Mouse (Mus musculus) bone marrow, adult 2 months (tissue): ENCODE data around the gene Glb1. TPM values are rescaled to one million over a fixed set of nuclear protein-coding genes. Genes with fewer than 3 reads are reported as not detected.

Experiments
- H3K27ac ChIP-seq: fragments of 200-500 bp; 2 replicates; pipeline ENCODE4 v1.5.1; 2012; ENCODE audit warnings: low read depth, mild to moderate bottlenecking, control low read depth, inconsistent platforms, low read length; ENCODE audit not compliant: control insufficient read depth, poor library complexity, insufficient read depth
- H3K4me1 ChIP-seq: fragments of 200-500 bp; 2 replicates; pipeline ENCODE4 v1.6.1; 2011; ENCODE audit warnings: low read length; ENCODE audit not compliant: control insufficient read depth, insufficient read depth
- H3K4me3 ChIP-seq: fragments of 200-500 bp; replicated peaks from 2 replicates; pipeline ENCODE3; 2011; ENCODE audit warnings: mild to moderate bottlenecking, low read depth, low read length, control low read depth; ENCODE audit not compliant: control insufficient read depth
- CTCF ChIP-seq: fragments of 200-500 bp; IDR thresholded peaks from 2 replicates; pipeline ENCODE4 v1.5.1; 2011; ENCODE audit warnings: low read length, control low read depth; ENCODE audit not compliant: control insufficient read depth, insufficient read depth
- POLR2A ChIP-seq: fragments of 200-500 bp; IDR thresholded peaks from 2 replicates; pipeline ENCODE4 v1.6.1; 2011; ENCODE audit warnings: low read depth, mild to moderate bottlenecking, control low read depth, low read length, borderline replicate concordance; ENCODE audit not compliant: control insufficient read depth
- WGBS: fragments of 180-500 bp; shearing (Covaris S2); methylation state at CpG from one replicate; pipeline ENCODE4 v1.1.7; 2018; 5-methylcytosine and 5-hydroxymethylcytosine counted together
- polyA plus RNA-seq: library from polyadenylated mRNA; stranded (reverse); fragments of >200 nt; gene quantifications from 2 replicates; pipeline ENCODE4 v1.2.4, GENCODE M21; 2011; ENCODE audit warnings: low replicate concordance; ENCODE audit not compliant: missing spikeins, insufficient read depth, insufficient read length

The Glb1 gene
- polyA plus RNA-seq, 1 experiment: 11.0 TPM

DNA sequence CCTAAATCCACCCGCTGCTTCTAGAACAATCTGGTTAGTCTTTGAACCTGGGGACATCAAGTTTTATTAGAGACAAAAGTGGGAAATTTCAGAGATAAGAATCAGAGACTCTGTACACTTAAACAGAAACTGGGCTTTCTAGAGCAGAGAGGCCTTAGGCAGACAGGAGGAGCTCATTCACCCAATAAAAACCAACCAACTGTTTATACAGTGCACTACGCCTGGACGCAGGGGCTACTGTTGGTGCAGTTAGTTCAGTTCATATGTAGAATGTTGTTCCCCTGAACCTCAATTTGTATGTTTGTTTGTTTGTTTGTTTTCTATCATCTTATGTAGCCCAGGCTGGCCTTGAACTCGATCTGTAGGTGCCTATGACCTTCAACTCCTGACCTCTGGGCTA is 85.9 kb downstream of the Glb1 start:
- WGBS: 84% methylated on average over 4 of the region's 4 CpGs
- no peak overlapping the region for H3K27ac ChIP-seq
- TF ChIP-seq CTCF (no peak), POLR2A (no peak)
- no peaks in the 10 kb centered on the region for H3K4me1 ChIP-seq
- no peak overlapping the region for H3K4me3 ChIP-seq

DNA sequence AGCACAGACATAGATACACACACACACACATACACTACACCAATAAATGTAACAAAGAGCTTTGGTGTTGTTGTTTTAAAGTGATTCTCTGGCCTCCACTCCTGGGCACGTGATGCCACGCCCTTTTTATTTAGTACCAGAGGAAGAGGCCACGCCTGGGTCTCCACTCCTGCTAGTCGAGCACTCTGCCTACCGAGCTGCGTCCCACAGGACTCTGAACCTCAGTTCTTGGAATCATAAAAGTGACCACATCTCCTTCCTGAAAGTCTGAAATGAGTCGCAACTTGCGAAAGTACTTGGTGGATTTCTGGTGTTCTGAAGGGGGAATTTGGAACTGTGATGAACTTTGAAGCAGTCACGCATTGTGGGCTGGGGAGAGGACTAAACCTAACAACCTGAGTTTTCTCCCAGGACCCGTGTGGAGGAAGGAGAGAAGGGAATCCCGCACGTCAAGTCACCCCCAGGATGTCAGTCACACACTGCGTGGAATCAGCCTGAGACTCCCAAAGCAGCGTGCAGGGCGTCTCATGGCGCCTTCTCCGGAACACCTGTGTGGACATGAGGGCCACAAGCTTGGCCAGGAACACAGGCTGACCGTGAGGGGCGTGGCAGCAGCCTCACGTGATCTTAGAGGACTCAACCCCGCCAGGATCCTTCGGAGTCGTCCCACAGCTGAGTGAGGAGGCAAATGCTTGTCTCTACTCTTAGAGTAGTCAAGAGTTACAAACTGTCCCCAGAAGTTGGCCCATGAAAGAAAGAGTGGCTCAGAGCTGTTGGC is 86.8 kb downstream of the Glb1 start:
- H3K27ac ChIP-seq: no peak overlapping the region
- H3K4me3 ChIP-seq: no peak overlapping the region
- H3K4me1 ChIP-seq: no peaks in the 10 kb centered on the region
- 63% methylated on average over 23 of the region's 23 CpGs for WGBS
- TF ChIP-seq CTCF (no peak), POLR2A (no peak)

GRCm38 (mm10) chr9:114496469-114496868 is 95.6 kb downstream of the Glb1 start:
- WGBS: 37% methylated on average over 7 of the region's 7 CpGs
- Histone ChIP-seq H3K4me3 (no peak overlapping the region), H3K27ac (no peak overlapping the region), H3K4me1 (no peaks in the 10 kb centered on the region)
- TF ChIP-seq CTCF (no peak), POLR2A (no peak)

- TF ChIP-seq CTCF: peak; percentile 77
- no peak for TF ChIP-seq POLR2A
- Histone ChIP-seq H3K4me1 (no peaks in the 10 kb centered on the region), H3K4me3 (no peak overlapping the region), H3K27ac (no peak overlapping the region)
- 7% methylated on average over 11 of the region's 11 CpGs for WGBS
Measured at GRCm38 (mm10) chr9:114498218-114498617, 97.3 kb downstream of the Glb1 start.

- no peak overlapping the region for H3K27ac ChIP-seq
- no peak for TF ChIP-seq POLR2A
- peak; percentile 23; the same call in 1 of the 2 replicates for TF ChIP-seq CTCF
- H3K4me1 ChIP-seq: no peaks in the 10 kb centered on the region
- WGBS: 28% methylated on average over 15 of the region's 15 CpGs
- H3K4me3 ChIP-seq: no peak overlapping the region
Measured at GRCm38 (mm10) chr9:114499783-114500515, 99.1 kb downstream of the Glb1 start.

DNA sequence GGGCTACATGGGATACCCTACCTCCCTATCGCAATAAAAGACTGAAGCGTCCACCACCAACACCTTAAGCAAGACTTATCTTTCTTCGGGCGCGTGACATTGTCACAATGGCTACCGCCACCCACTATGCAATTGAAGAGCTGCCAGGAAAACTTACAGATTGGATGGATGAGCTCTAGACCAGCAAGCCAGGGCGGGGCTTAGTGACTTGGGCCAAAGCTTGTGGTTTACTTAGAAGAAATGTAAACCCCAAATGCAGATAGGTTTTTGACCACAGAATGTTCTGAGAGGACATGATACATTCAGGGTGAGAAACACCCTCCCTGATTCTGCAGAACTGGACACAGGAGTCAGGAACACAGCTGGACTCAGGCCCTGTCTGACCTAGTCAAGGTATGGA is 100.2 kb downstream of the Glb1 start:
- Histone ChIP-seq H3K27ac (no peak overlapping the region), H3K4me1 (no peaks in the 10 kb centered on the region), H3K4me3 (no peak overlapping the region)
- TF ChIP-seq POLR2A: no peak
- no peak for TF ChIP-seq CTCF
- WGBS: 28% methylated on average over 7 of the region's 7 CpGs

- no peak for TF ChIP-seq CTCF
- no peak for TF ChIP-seq POLR2A
- Histone ChIP-seq H3K4me1 (no peaks in the 10 kb centered on the region), H3K27ac (no peak overlapping the region), H3K4me3 (no peak overlapping the region)
- 91% methylated on average over 11 of the region's 11 CpGs for WGBS
Measured at GRCm38 (mm10) chr9:114501913-114502312, 101.0 kb downstream of the Glb1 start.

GRCm38 (mm10) chr9:114502711-114503427 is 102.0 kb downstream of the Glb1 start:
- Histone ChIP-seq H3K4me1 (no peaks in the 10 kb centered on the region), H3K4me3 (no peak overlapping the region), H3K27ac (no peak overlapping the region)
- TF ChIP-seq CTCF (no peak), POLR2A (no peak)
- 30% methylated on average over 15 of the region's 15 CpGs for WGBS
